Mouse (Mus musculus): Measurements from ENCODE around the gene Pip4p1.

DNA sequence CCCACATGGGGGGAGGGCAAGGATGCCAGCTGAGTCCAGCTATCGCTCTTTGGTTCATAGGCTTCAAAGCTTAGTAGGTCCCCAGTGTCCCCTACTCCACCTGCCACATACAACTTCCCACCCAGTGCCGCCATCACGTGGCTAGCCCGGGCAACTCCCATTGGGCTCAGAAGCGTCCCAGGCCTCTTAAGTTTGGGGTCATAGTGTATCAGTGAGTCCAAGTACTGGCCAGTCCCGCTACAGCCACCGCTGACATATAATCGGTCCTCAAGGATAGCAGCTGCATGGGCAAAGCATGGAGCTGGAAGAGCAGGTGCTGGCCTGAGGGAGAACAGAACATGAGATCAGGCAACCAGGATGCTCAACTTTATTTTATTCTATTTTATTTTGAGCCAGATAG lies 39.0 kb downstream of the Pip4p1 start:
- TF ChIP-seq CTCF (IDR thresholded peaks at IDR 0.05; ENCODE audit: low read depth, low read length) = no peak
- no peak for TF ChIP-seq EP300 (IDR thresholded peaks at IDR 0.05; ENCODE audit: insufficient read depth, low read depth, low read length)
- TF ChIP-seq POLR2A (IDR thresholded peaks at IDR 0.05; ENCODE audit: insufficient read depth, low read length) = no peak
